Mouse (Mus musculus): ENCODE results near the gene Pcsk5. TPM values are rescaled to one million over a fixed set of nuclear protein-coding genes. Genes with fewer than 3 reads are reported as not detected.

Pcsk5 gene
- total and polyA plus RNA-seq, 3 experiments = 0.27 TPM; not detected in 2

- Histone ChIP-seq H3K36me3 (replicated peaks) (no peaks in the 10 kb centered on the region), H3K4me1 (ENCODE audit: insufficient read depth, low read depth, low read length) (no peaks in the 10 kb centered on the region), H3K27me3 (ENCODE audit: insufficient read depth, low read length) (no peaks in the 10 kb centered on the region), H3K4me3 (ENCODE audit: low read depth, low read length) (no peak overlapping the region), H3K9me3 (replicated peaks) (no peaks in the 10 kb centered on the region)
- ATAC-seq (ENCODE audit: extremely low read depth, insufficient number of reproducible peaks, low FRiP score, poor library complexity, severe bottlenecking) (no peak), DNase-seq (ENCODE audit: low spot score) (no peak)
- TF ChIP-seq TAL1 (conservative IDR thresholded peaks at IDR 0.05; ENCODE audit: low read depth, low read length) = no peak
- no peak for TF ChIP-seq GATA1 (IDR thresholded peaks at IDR 0.05; ENCODE audit: borderline replicate concordance, low read length)
- no peak for TF ChIP-seq CTCF (IDR thresholded peaks at IDR 0.05; ENCODE audit: low read depth, low read length)
- no peak for TF ChIP-seq POLR2AphosphoS5 (IDR thresholded peaks at IDR 0.05; ENCODE audit: insufficient replicate concordance, low read depth, low read length)
- no peak for TF ChIP-seq GATA2 (IDR thresholded peaks at IDR 0.05; ENCODE audit: borderline replicate concordance, low read depth, low read length)
Observed at GRCm38 (mm10) chr19:17769610-17770399, 67.6 kb downstream of the Pcsk5 start.

GRCm38 (mm10) chr19:17765001-17765400, 72.4 kb downstream of the Pcsk5 start:
- TF ChIP-seq POLR2AphosphoS5 (IDR thresholded peaks at IDR 0.05; ENCODE audit: insufficient replicate concordance, low read depth, low read length) (no peak), CTCF (IDR thresholded peaks at IDR 0.05; ENCODE audit: low read depth, low read length) (no peak), GATA2 (IDR thresholded peaks at IDR 0.05; ENCODE audit: borderline replicate concordance, low read depth, low read length) (no peak), GATA1 (IDR thresholded peaks at IDR 0.05; ENCODE audit: borderline replicate concordance, low read length) (no peak), TAL1 (conservative IDR thresholded peaks at IDR 0.05; ENCODE audit: low read depth, low read length) (no peak)
- Histone ChIP-seq H3K27me3 (ENCODE audit: insufficient read depth, low read length) (no peaks in the 10 kb centered on the region), H3K4me3 (ENCODE audit: low read depth, low read length) (no peak overlapping the region), H3K36me3 (replicated peaks) (no peaks in the 10 kb centered on the region), H3K9me3 (replicated peaks) (no peaks in the 10 kb centered on the region), H3K4me1 (ENCODE audit: insufficient read depth, low read depth, low read length) (no peaks in the 10 kb centered on the region)
- ATAC-seq (ENCODE audit: extremely low read depth, insufficient number of reproducible peaks, low FRiP score, poor library complexity, severe bottlenecking) (no peak), DNase-seq (ENCODE audit: low spot score) (no peak)

DNA sequence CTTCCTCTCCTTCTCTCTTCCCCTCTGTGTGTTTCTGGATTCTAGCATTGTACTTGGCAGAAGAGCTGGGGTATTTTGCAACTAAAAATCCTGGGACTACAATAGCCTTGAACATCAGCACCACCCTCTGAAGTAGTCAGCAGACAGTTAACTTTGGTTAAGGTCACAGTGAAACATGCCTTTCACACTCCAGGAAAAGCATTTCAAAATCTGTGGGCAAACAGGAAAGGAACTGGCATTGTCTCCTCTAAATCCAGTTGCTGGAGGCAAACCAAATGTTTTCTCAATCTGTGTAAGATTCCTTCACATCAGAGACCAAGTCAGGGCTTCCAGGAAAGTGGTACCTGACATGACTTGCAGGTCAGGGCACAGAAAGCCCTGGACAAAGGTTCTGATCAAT, 74.7 kb downstream of the Pcsk5 start:
- H3K4me3 ChIP-seq (ENCODE audit: low read depth, low read length) = no peak overlapping the region
- no peak for ATAC-seq (ENCODE audit: extremely low read depth, insufficient number of reproducible peaks, low FRiP score, poor library complexity, severe bottlenecking)
- no peak for TF ChIP-seq POLR2AphosphoS5 (IDR thresholded peaks at IDR 0.05; ENCODE audit: insufficient replicate concordance, low read depth, low read length)
- no peaks in the 10 kb centered on the region for H3K36me3 ChIP-seq (replicated peaks)
- no peak for DNase-seq (ENCODE audit: low spot score)
- H3K27me3 ChIP-seq (ENCODE audit: insufficient read depth, low read length) = no peaks in the 10 kb centered on the region
- H3K4me1 ChIP-seq (ENCODE audit: insufficient read depth, low read depth, low read length) = no peaks in the 10 kb centered on the region
- no peaks in the 10 kb centered on the region for H3K9me3 ChIP-seq (replicated peaks)

DNA sequence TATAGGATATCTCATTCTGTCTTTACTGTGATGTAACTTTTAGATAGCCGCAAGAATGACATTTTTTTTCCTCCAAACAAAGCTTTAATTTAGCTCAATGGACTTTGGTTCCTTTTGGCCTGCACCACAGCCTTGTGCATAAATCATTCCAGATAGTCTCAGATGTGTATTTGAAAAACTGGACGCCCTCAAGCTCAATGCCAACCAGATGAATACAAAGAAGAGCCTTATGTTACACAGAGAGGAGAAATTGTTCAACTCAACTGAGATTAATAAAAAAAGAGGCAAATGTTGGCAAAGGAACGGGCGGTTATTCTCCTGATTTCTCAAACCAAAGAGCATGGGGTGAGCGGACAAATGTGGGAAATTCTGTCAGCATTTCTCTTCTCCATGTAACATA, 75.8 kb downstream of the Pcsk5 start:
- Histone ChIP-seq H3K36me3 (replicated peaks) (no peaks in the 10 kb centered on the region), H3K4me3 (ENCODE audit: low read depth, low read length) (no peak overlapping the region), H3K27me3 (ENCODE audit: insufficient read depth, low read length) (no peaks in the 10 kb centered on the region), H3K4me1 (ENCODE audit: insufficient read depth, low read depth, low read length) (no peaks in the 10 kb centered on the region), H3K9me3 (replicated peaks) (no peaks in the 10 kb centered on the region)
- no peak for TF ChIP-seq GATA2 (IDR thresholded peaks at IDR 0.05; ENCODE audit: borderline replicate concordance, low read depth, low read length)
- no peak for TF ChIP-seq TAL1 (conservative IDR thresholded peaks at IDR 0.05; ENCODE audit: low read depth, low read length)
- no peak for ATAC-seq (ENCODE audit: extremely low read depth, insufficient number of reproducible peaks, low FRiP score, poor library complexity, severe bottlenecking)
- DNase-seq (ENCODE audit: low spot score) = no peak

- Histone ChIP-seq H3K4me1 (ENCODE audit: insufficient read depth, low read depth, low read length) (no peaks in the 10 kb centered on the region), H3K9me3 (replicated peaks) (no peaks in the 10 kb centered on the region), H3K27me3 (ENCODE audit: insufficient read depth, low read length) (no peaks in the 10 kb centered on the region), H3K4me3 (ENCODE audit: low read depth, low read length) (no peak overlapping the region), H3K36me3 (replicated peaks) (no peaks in the 10 kb centered on the region)
- TF ChIP-seq GATA1 (IDR thresholded peaks at IDR 0.05; ENCODE audit: borderline replicate concordance, low read length) (no peak), TAL1 (conservative IDR thresholded peaks at IDR 0.05; ENCODE audit: low read depth, low read length) (no peak), CTCF (IDR thresholded peaks at IDR 0.05; ENCODE audit: low read depth, low read length) (no peak), GATA2 (IDR thresholded peaks at IDR 0.05; ENCODE audit: borderline replicate concordance, low read depth, low read length) (no peak), POLR2AphosphoS5 (IDR thresholded peaks at IDR 0.05; ENCODE audit: insufficient replicate concordance, low read depth, low read length) (no peak)
- DNase-seq (ENCODE audit: low spot score) (no peak), ATAC-seq (ENCODE audit: extremely low read depth, insufficient number of reproducible peaks, low FRiP score, poor library complexity, severe bottlenecking) (no peak)
Observed at GRCm38 (mm10) chr19:17752841-17753240, 84.6 kb downstream of the Pcsk5 start.

GRCm38 (mm10) chr19:17748331-17748730, 89.1 kb downstream of the Pcsk5 start:
- no peak overlapping the region for H3K4me3 ChIP-seq (ENCODE audit: low read depth, low read length)
- H3K27me3 ChIP-seq (ENCODE audit: insufficient read depth, low read length) = no peaks in the 10 kb centered on the region
- no peaks in the 10 kb centered on the region for H3K9me3 ChIP-seq (replicated peaks)
- ATAC-seq (ENCODE audit: extremely low read depth, insufficient number of reproducible peaks, low FRiP score, poor library complexity, severe bottlenecking) (no peak), DNase-seq (ENCODE audit: low spot score) (no peak)
- TF ChIP-seq GATA2 (IDR thresholded peaks at IDR 0.05; ENCODE audit: borderline replicate concordance, low read depth, low read length) (no peak), GATA1 (IDR thresholded peaks at IDR 0.05; ENCODE audit: borderline replicate concordance, low read length) (no peak), CTCF (IDR thresholded peaks at IDR 0.05; ENCODE audit: low read depth, low read length) (no peak), POLR2AphosphoS5 (IDR thresholded peaks at IDR 0.05; ENCODE audit: insufficient replicate concordance, low read depth, low read length) (no peak)
- no peaks in the 10 kb centered on the region for H3K4me1 ChIP-seq (ENCODE audit: insufficient read depth, low read depth, low read length)
- H3K36me3 ChIP-seq (replicated peaks) = no peaks in the 10 kb centered on the region

- Histone ChIP-seq H3K27me3 (ENCODE audit: insufficient read depth, low read length) (no peaks in the 10 kb centered on the region), H3K4me1 (ENCODE audit: insufficient read depth, low read depth, low read length) (no peaks in the 10 kb centered on the region), H3K4me3 (ENCODE audit: low read depth, low read length) (no peak overlapping the region), H3K36me3 (replicated peaks) (no peaks in the 10 kb centered on the region), H3K9me3 (replicated peaks) (no peaks in the 10 kb centered on the region)
- ATAC-seq (ENCODE audit: extremely low read depth, insufficient number of reproducible peaks, low FRiP score, poor library complexity, severe bottlenecking) (no peak), DNase-seq (ENCODE audit: low spot score) (no peak)
- TF ChIP-seq GATA2 (IDR thresholded peaks at IDR 0.05; ENCODE audit: borderline replicate concordance, low read depth, low read length) = no peak
- TF ChIP-seq TAL1 (conservative IDR thresholded peaks at IDR 0.05; ENCODE audit: low read depth, low read length) = no peak
- no peak for TF ChIP-seq GATA1 (IDR thresholded peaks at IDR 0.05; ENCODE audit: borderline replicate concordance, low read length)
- no peak for TF ChIP-seq POLR2AphosphoS5 (IDR thresholded peaks at IDR 0.05; ENCODE audit: insufficient replicate concordance, low read depth, low read length)
- TF ChIP-seq CTCF (IDR thresholded peaks at IDR 0.05; ENCODE audit: low read depth, low read length) = no peak
Observed at GRCm38 (mm10) chr19:17745380-17745779, 92.1 kb downstream of the Pcsk5 start.

Data from G1E (cell line).